Mouse (Mus musculus) CH12F3 (cell line): ENCODE data around the gene Hdac6.

Experiments
- in situ Hi-C: fragments of 300-500 bp; cut with MboI; formaldehyde crosslinking; loops from 2 replicates; pipeline ENCODE4 v1.14.3; 2020; ENCODE audit warnings: low sequenced_read_pairs

The Hdac6 gene

GRCm38 (mm10) chrX:7926266-7926665, 21.4 kb downstream of the Hdac6 start:
- in situ Hi-C loops = loop anchor here (10.0 kb wide), 1 partner anchor 89 kb away; the partner anchor contains the start of gene Glod5

DNA sequence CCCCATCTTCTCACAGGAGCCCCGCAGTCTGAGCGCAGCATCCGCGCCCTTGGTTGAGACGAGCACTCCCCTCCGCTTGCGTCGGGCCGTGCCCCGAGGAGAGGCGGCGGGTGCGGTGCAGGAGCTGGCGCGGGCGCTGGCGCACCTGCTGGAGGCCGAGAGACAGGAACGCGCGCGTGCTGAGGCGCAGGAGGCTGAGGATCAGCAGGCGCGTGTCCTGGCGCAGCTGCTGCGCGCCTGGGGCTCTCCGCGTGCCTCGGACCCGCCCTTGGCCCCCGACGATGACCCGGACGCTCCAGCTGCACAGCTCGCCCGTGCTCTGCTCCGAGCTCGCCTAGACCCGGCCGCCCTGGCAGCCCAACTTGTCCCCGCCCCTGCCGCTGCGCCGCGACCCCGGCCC, 25.7 kb downstream of the Hdac6 start:
- in situ Hi-C loops = loop anchor here (10.0 to 25.0 kb wide), 2 partner anchors 93 to 190 kb away; partner anchors contain the start of gene Glod5

GRCm38 (mm10) chrX:7919601-7920383, 27.9 kb downstream of the Hdac6 start, which contains the start of gene Pcsk1n:
TSS of gene Pcsk1n (plus strand) at chrX:7919822.
- in situ Hi-C loops = loop anchor here (10.0 to 25.0 kb wide), 2 partner anchors 95 to 193 kb away; partner anchors contain the start of gene Glod5

GRCm38 (mm10) chrX:7917960-7918359, 29.7 kb downstream of the Hdac6 start:
- in situ Hi-C loops = loop anchor here (25.0 kb wide), 1 partner anchor 194 kb away; no protein-coding TSS in a partner anchor

- in situ Hi-C loops = loop anchor here (25.0 kb wide), 1 partner anchor 197 kb away; no protein-coding TSS in a partner anchor
These were observed 32.0 kb downstream of the Hdac6 start for GRCm38 (mm10) chrX:7915669-7916068.

GRCm38 (mm10) chrX:7910473-7910872, 37.2 kb downstream of the Hdac6 start:
- in situ Hi-C loops = loop anchor here (25.0 kb wide), 1 partner anchor 202 kb away; no protein-coding TSS in a partner anchor

- in situ Hi-C loops = loop anchor here (25.0 kb wide), 1 partner anchor 203 kb away; no protein-coding TSS in a partner anchor
These were observed 38.4 kb downstream of the Hdac6 start, which contains the start of gene Gm10490 for GRCm38 (mm10) chrX:7909242-7909641. TSS of gene Gm10490 (plus strand) at chrX:7909542.

GRCm38 (mm10) chrX:7907735-7908134, 40.0 kb downstream of the Hdac6 start, which contains the start of gene Gm10491:
TSS of gene Gm10491 (minus strand) at chrX:7907835.
- in situ Hi-C loops = loop anchor here (25.0 kb wide), 1 partner anchor 205 kb away; no protein-coding TSS in a partner anchor

- in situ Hi-C loops = loop anchor here (25.0 kb wide), 1 partner anchor 208 kb away; no protein-coding TSS in a partner anchor
These were observed 43.2 kb downstream of the Hdac6 start for GRCm38 (mm10) chrX:7904441-7904840.

DNA sequence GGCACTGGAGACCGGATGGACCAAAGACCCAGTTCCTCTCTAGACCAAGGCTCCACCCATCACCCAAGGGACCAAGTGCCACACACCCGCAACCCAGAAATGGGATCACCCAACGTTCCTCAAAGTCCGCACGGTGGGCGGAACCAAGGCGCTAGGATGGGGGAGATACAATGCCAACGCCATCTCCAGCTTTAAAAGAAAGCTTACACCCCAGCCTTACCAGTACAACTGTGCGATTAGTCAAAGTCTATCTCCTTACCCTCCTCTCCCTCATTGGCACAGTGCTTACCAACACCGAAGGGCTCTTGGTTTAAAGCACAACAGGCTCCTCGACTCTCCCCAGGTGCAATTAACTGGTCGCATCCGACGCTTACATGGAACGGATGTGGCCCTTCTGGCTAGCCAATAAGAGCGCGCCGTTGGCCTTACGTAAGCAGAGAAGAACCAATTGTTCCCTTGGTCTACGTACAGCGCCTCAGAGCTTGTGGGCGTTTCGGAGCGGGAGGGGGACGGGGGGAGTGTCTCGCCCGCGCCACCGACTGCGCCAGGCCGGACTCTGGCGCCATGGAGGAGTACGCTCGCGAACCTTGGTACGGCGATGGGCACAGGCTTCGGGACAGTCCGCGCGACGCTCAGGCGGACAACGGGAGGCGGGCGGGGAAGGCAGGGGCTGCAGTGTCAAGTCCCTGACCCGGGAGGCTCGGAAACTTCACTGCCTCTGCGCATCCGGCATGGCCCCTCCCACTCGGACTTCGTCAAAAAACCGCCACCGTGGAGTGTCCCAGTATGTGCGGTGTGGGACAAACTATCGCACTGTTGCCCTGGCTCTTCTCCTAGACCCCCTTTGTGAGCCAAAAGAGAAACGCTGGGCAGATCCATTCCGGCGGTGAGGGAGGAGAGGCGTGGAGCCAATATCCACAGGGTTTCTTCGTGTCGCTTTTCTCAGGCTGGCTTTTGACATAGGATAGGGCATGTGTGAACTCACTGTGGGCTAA, 48.5 kb downstream of the Hdac6 start, which contains the start of the genes Pqbp1 and Timm17b:
Gene Pqbp1 (minus strand): TSS at position 390 of the 995 bp plus-strand sequence.
Gene Timm17b (plus strand): TSS at position 478 of the 995 bp plus-strand sequence.
- in situ Hi-C loops = no loop called here

- in situ Hi-C loops = no loop called here
These were observed 49.5 kb downstream of the Hdac6 start for GRCm38 (mm10) chrX:7898211-7898610.

- in situ Hi-C loops = no loop called here
These were observed 63.7 kb downstream of the Hdac6 start, which contains the start of gene Slc35a2 for GRCm38 (mm10) chrX:7883841-7884567. TSS of gene Slc35a2 (plus strand) at chrX:7884028.
